Mouse (Mus musculus) stomach, postnatal 0 days (tissue): ENCODE measurements around the gene Prrc2a. TPM values are rescaled to one million over a fixed set of nuclear protein-coding genes. Genes with fewer than 3 reads are reported as not detected.

Experiments
- ATAC-seq: fragments of 200-750 bp; cut with Nextera tagmentation; 2 replicates; pipeline ENCODE4 v1.8.0; 2017; ENCODE audit not compliant: low FRiP score, low TSS enrichment
- DNase-seq: peaks from one replicate; pipeline ENCODE4 v3.0.0-alpha.2; 2016; ENCODE audit warnings: low spot score
- H3K27ac ChIP-seq: fragments of 300-500 bp; sonication (generic); replicated peaks from 2 replicates; pipeline ENCODE4 v1.5.1; 2014; ENCODE audit warnings: mild to moderate bottlenecking, control low read depth
- H3K27me3 ChIP-seq: fragments of 300-500 bp; sonication (generic); 2 replicates; pipeline ENCODE4 v1.6.1; 2014; ENCODE audit warnings: low read length; ENCODE audit not compliant: control insufficient read depth, insufficient read depth
- H3K36me3 ChIP-seq: fragments of 300-500 bp; sonication (generic); 2 replicates; pipeline ENCODE4 v1.6.1; 2014; ENCODE audit warnings: low read length, mixed read lengths; ENCODE audit not compliant: control insufficient read depth, insufficient read depth
- H3K4me1 ChIP-seq: fragments of 300-500 bp; sonication (generic); replicated peaks from 2 replicates; pipeline ENCODE4 v1.6.1; 2014; ENCODE audit warnings: antibody characterized with exemption; ENCODE audit not compliant: control insufficient read depth, insufficient read depth
- H3K4me2 ChIP-seq: fragments of 300-500 bp; sonication (generic); replicated peaks from 2 replicates; pipeline ENCODE4 v1.6.1; 2014; ENCODE audit warnings: low read depth, mild to moderate bottlenecking, control low read depth, moderate library complexity
- H3K4me3 ChIP-seq: fragments of 300-500 bp; sonication (generic); 2 replicates; pipeline ENCODE4 v1.5.1; 2014; ENCODE audit warnings: low read depth, low read length, control low read depth
- H3K9ac ChIP-seq: fragments of 300-500 bp; sonication (generic); 2 replicates; pipeline ENCODE4 v1.6.1; 2014; ENCODE audit warnings: mild to moderate bottlenecking, low read length, control low read depth, mixed read lengths
- H3K9me3 ChIP-seq: fragments of 300-500 bp; sonication (generic); 2 replicates; pipeline ENCODE4 v1.6.1; 2016; ENCODE audit warnings: low read length; ENCODE audit not compliant: control insufficient read depth
- CTCF ChIP-seq: IDR thresholded peaks from 2 replicates; pipeline ENCODE4 v1.5.1; 2016; ENCODE audit warnings: antibody characterized with exemption, low read depth, mild to moderate bottlenecking, moderate library complexity
- EP300 ChIP-seq: optimal IDR thresholded peaks from 2 replicates; pipeline ENCODE3; 2016; ENCODE audit warnings: antibody characterized with exemption
- WGBS: fragments of 180-500 bp; shearing (Covaris S2); extraction: QIAGEN DNeasy Blood & Tissue Kit; methylation state at CpG from one replicate; pipeline ENCODE4 v1.1.7; 2014; 5-methylcytosine and 5-hydroxymethylcytosine counted together
- polyA plus RNA-seq: library from polyadenylated mRNA; unstranded; fragments of >200 nt; fragmentation: Nextera tagmentation; extraction: Ambion mirVana; gene quantifications from 2 replicates; pipeline ENCODE4 v1.2.1, GENCODE M21; 2015

Gene Prrc2a
- 45.4 and 49.3 TPM in 2 replicates for polyA plus RNA-seq

DNA sequence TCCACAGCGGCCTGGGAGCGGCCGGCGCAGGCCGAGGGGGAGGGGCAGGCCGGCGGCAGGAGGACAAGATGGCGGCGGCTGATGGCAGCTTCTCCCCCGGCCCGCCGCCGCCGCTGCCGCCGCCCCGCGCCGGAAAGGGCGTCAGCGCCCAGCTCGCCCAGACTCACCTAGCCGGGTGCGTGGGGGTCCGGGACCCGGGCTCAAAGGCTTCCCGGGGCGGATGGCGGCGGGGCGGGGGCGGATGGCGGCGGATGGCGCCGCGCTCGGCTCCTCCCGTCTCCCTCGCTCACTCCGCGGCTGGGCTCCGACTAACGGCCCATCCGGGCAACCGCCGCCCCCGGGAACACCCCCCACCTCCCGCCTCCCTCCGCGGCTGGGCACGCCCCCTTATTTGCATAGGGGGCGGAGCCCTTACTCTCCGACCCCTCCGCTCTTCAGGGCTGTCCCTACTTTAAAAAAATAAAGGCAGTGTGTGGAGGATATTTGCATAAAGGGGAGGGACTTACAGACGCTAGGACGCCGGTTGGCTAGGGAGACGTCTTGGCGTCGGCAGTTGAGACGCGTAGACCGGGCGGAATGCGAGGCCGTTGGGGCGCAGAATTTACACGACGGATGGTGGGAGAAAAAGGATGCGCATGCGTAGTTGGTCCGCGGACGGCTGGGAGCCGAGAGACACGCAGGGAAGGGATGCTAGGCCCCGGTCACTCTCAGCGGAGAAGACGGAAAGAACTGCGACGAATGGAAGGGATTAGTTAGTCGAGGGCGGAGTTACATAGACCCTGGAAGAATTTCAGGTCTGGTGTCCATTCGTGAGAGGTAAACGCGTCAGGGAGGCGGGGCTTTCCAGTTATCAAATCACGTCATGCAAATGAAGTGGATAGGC lies at the start of gene Prrc2a:
Gene Prrc2a, minus strand, starts transcription at position 330 of the 883 bp plus-strand sequence.
- H3K4me3 ChIP-seq = peak within 1 kb of the TSS; percentile 100
- no peaks in the 10 kb centered on the region for H3K9me3 ChIP-seq
- under 1% methylated on average over 62 of the region's 89 CpGs for WGBS
- DNase-seq (peak; percentile 97), ATAC-seq (peak; percentile 97)
- TF ChIP-seq CTCF (peak; percentile 4; the same call in 1 of the 2 replicates), EP300 (no peak)
- H3K27me3 ChIP-seq = no peaks in the 10 kb centered on the region
- H3K4me1 ChIP-seq = peaks cover 5% of the 10 kb centered on the region
- peak within 1 kb of the TSS; percentile 98 for H3K27ac ChIP-seq
- H3K9ac ChIP-seq = peak within 1 kb of the TSS; percentile 99
- H3K4me2 ChIP-seq = peak within 1 kb of the TSS; percentile 78
- peaks cover 21% of the 10 kb centered on the region for H3K36me3 ChIP-seq

DNA sequence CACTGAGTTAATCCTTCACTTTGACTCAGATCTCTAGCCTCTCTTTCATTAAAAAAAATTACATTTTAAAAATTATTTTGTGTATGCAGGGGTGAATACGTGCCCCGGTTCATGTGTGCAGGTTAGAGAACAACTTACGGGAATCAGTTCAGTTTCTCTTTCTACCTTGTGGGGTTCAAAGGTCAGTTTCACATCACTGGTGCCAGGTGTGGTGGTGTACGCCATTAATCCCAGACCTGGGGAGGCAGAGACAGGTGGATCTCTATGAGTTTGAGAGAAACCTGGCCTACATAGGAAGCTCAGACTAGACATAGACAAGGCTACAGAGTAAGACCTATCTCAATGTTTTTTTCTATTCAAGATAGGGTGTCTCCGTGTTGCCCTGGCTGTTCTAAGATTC lies 48.4 kb upstream of the Prrc2a start:
- H3K4me2 ChIP-seq = no peak overlapping the region
- H3K27ac ChIP-seq = no peak overlapping the region
- WGBS = 90% methylated on average over 5 of the region's 5 CpGs
- DNase-seq (no peak), ATAC-seq (no peak)
- no peaks in the 10 kb centered on the region for H3K4me1 ChIP-seq
- no peak overlapping the region for H3K4me3 ChIP-seq
- no peak for TF ChIP-seq CTCF
- TF ChIP-seq EP300 = no peak
- H3K36me3 ChIP-seq = no peaks in the 10 kb centered on the region
- H3K9ac ChIP-seq = no peak overlapping the region
- no peaks in the 10 kb centered on the region for H3K27me3 ChIP-seq
- no peaks in the 10 kb centered on the region for H3K9me3 ChIP-seq

DNA sequence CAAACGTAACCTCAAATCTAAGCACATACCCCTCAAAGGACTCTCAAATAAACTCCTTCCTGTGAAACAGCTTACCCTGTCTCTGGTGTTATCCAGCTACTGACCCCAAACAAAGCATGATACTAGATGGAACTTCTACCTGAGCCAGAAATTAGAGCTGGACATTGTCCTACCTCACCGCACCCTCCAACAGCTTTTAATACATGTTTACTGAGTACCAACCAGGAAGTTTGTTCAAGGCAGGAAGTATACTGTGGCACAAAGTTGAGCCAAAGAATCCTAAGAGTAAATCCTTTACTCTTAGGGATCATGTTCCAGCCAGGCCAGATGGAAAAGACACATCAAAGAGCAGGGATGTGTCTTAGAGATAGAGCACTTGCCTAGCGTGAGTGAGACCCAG lies 45.9 kb upstream of the Prrc2a start:
- no peak for DNase-seq
- Histone ChIP-seq H3K27me3 (no peaks in the 10 kb centered on the region), H3K4me3 (no peak overlapping the region), H3K9me3 (no peaks in the 10 kb centered on the region), H3K9ac (no peak overlapping the region), H3K36me3 (no peaks in the 10 kb centered on the region), H3K4me2 (no peak overlapping the region), H3K4me1 (no peaks in the 10 kb centered on the region), H3K27ac (peak overlapping the region; percentile 66)
- no peak for TF ChIP-seq CTCF
- no peak for TF ChIP-seq EP300
- WGBS = 40% methylated on average over 3 of the region's 3 CpGs
- ATAC-seq = peak; percentile 88

DNA sequence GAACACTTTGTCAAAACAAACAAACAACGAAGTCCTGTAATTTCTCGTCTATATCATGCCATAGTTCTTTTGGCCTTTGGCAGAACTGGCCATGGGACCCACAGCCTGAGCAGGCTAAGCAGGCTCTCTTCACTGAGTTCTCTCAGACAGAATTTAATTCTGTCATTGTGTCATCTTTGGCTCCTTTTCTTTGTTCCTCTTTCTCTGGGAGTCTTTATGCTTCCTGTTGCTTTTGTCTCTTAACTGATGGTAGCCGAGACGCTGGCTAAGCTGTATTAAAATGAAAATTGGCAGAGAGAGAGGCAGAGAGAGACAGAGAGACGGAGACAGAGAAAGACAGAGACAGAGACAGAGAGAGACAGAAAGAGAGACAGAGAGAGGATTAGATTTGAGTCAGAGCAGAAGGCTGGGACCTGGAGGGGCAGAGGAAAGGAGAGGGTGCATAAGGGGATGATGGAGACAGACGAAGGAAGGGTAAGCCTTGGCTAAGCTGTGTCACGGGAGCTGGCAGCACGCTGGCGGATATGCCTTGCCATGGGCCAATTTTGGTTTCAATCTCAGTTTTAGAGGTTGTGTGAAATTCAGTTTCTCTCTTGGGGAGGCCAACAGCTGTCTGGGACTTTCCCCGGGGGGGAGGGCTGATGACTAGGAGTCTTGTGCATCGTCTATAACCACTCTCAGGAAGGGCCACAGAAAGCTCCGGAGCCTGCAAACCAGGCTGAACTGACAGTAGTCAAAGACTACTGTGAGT lies 45.3 kb upstream of the Prrc2a start:
- peak; percentile 34; the same call in 1 of the 2 replicates for ATAC-seq
- H3K4me2 ChIP-seq = no peak overlapping the region
- H3K36me3 ChIP-seq = no peaks in the 10 kb centered on the region
- WGBS = 73% methylated on average over 12 of the region's 12 CpGs
- no peak for DNase-seq
- no peak overlapping the region for H3K4me3 ChIP-seq
- no peak for TF ChIP-seq EP300
- no peak for TF ChIP-seq CTCF
- no peaks in the 10 kb centered on the region for H3K4me1 ChIP-seq
- no peaks in the 10 kb centered on the region for H3K27me3 ChIP-seq
- peak overlapping the region; percentile 66 for H3K27ac ChIP-seq
- no peaks in the 10 kb centered on the region for H3K9me3 ChIP-seq
- no peak overlapping the region for H3K9ac ChIP-seq

DNA sequence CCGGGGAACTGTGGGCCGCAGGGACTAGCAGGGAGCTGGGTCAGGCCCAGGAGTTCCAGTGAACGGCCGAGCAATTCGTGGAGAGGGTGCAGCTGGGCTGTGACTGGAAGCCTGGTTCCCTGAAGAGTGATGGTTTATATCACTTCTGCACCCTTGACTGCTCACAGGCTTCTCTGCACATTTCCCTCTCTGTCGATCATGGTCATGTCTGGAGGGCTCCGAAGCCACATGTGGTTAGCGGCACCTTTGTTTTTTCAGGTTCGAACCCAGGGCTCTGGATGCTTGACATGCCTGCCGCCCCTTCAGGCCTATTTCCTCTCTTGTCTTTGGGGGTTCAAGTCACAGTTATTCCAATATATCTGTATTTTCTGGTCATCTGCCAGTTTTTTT lies 40.7 kb upstream of the Prrc2a start:
- DNase-seq (no peak), ATAC-seq (peak; percentile 33; the same call in 1 of the 2 replicates)
- Histone ChIP-seq H3K27me3 (no peaks in the 10 kb centered on the region; the same call in 1 of the 2 replicates), H3K4me2 (no peak overlapping the region), H3K36me3 (no peaks in the 10 kb centered on the region), H3K9me3 (no peaks in the 10 kb centered on the region), H3K4me1 (no peaks in the 10 kb centered on the region), H3K9ac (no peak overlapping the region), H3K4me3 (no peak overlapping the region), H3K27ac (no peak overlapping the region)
- 54% methylated on average over 10 of the region's 10 CpGs for WGBS
- TF ChIP-seq EP300 = no peak
- TF ChIP-seq CTCF = no peak
